ENCODE assay signal across 28 mouse cellular contexts in genomic region chrX:12009046-12009445, GRCm38 (mm10).
A peak's percentile ranks its signal among the peaks of the same experiment; 100 is the strongest.
DNase-seq lines count a peak whose midpoint lies in the region; ATAC-seq lines count a peak whose summit lies in the region.
"Had no signal": no experiment of that assay in that cellular context is flagged by ENCODE, and none has a peak within 500 bp of the region (broad histone marks: within the 10 kb centered on the region; RNA-seq: fewer than 3 reads in every experiment).

No protein-coding gene starts in this region.

- no peaks in the 10 kb centered on the region; the same call in 1 of the 2 replicates for H3K27me3 ChIP-seq in forebrain, embryonic 14.5 days (replicated peaks; ENCODE audit: control insufficient read depth, insufficient read depth, low read length)
- H3K27me3 ChIP-seq in forebrain, embryonic 16.5 days (replicated peaks; ENCODE audit: control insufficient read depth, insufficient read depth, low read length) = peaks cover 5% of the 10 kb centered on the region; the same call in 1 of the 2 replicates

- H3K36me3 ChIP-seq in forebrain, embryonic 14.5 days (ENCODE audit: control insufficient read depth, insufficient read depth, low read length) = no peaks in the 10 kb centered on the region
- H3K36me3 ChIP-seq in forebrain, embryonic 16.5 days (ENCODE audit: control insufficient read depth, insufficient read depth) = no peaks in the 10 kb centered on the region
- H3K36me3 ChIP-seq: embryonic facial prominence, embryonic 12.5 days; hindbrain, embryonic 10.5 days; intestine, embryonic 15.5 days; liver, embryonic 12.5 days; midbrain, embryonic 13.5 days; neural tube, embryonic 15.5 days had no signal

- no peaks in the 10 kb centered on the region for H3K9me3 ChIP-seq in forebrain, embryonic 14.5 days (replicated peaks; ENCODE audit: control insufficient read depth, low read length)
- H3K9me3 ChIP-seq in forebrain, embryonic 16.5 days (ENCODE audit: control insufficient read depth, low read length) = no peaks in the 10 kb centered on the region
- H3K9me3 ChIP-seq: embryonic facial prominence, embryonic 12.5 days; hindbrain, embryonic 10.5 days; intestine, embryonic 15.5 days; liver, embryonic 12.5 days; midbrain, embryonic 13.5 days; neural tube, embryonic 15.5 days had no signal

- no peak for ATAC-seq in forebrain, embryonic 14.5 days
- ATAC-seq in forebrain, embryonic 16.5 days = no peak
- ATAC-seq: hindbrain, embryonic 16.5 days; intestine, embryonic 15.5 days; liver, embryonic 12.5 days; liver, postnatal 0 days; lung, postnatal 0 days; midbrain, embryonic 13.5 days had no signal

- H3K27ac ChIP-seq in forebrain, embryonic 14.5 days (ENCODE audit: low read depth, low read length) = no peak overlapping the region
- H3K27ac ChIP-seq in forebrain, embryonic 16.5 days (ENCODE audit: low read length) = no peak overlapping the region; the same call in 1 of the 2 replicates
- H3K27ac ChIP-seq: embryonic facial prominence, embryonic 12.5 days; hindbrain, embryonic 10.5 days; intestine, embryonic 15.5 days; liver, embryonic 12.5 days; macrophage; neural tube, embryonic 15.5 days had no signal

- H3K4me2 ChIP-seq in forebrain, embryonic 14.5 days (ENCODE audit: low read length) = no peak overlapping the region
- H3K4me2 ChIP-seq in forebrain, embryonic 16.5 days (ENCODE audit: low read length) = no peak overlapping the region
- H3K4me2 ChIP-seq: embryonic facial prominence, embryonic 12.5 days; intestine, embryonic 15.5 days; liver, embryonic 12.5 days; midbrain, embryonic 13.5 days; neural tube, embryonic 15.5 days had no signal

- WGBS in forebrain, embryonic 14.5 days = 30% methylated on average over 3 of the region's 3 CpGs
- WGBS in forebrain, embryonic 16.5 days = 39% methylated on average over 3 of the region's 3 CpGs

- no peak overlapping the region for H3K9ac ChIP-seq in forebrain, embryonic 14.5 days (ENCODE audit: low read length)
- no peak overlapping the region for H3K9ac ChIP-seq in forebrain, embryonic 16.5 days (replicated peaks; ENCODE audit: low read depth, low read length)
- H3K9ac ChIP-seq: embryonic facial prominence, embryonic 12.5 days; intestine, embryonic 15.5 days; liver, embryonic 12.5 days; liver, postnatal 0 days; midbrain, embryonic 13.5 days; neural tube, embryonic 15.5 days had no signal

- peaks cover 8% of the 10 kb centered on the region for H3K4me1 ChIP-seq in forebrain, embryonic 14.5 days (ENCODE audit: control insufficient read depth, insufficient read depth, low read length)
- peaks cover 33% of the 10 kb centered on the region for H3K4me1 ChIP-seq in forebrain, embryonic 16.5 days (replicated peaks; ENCODE audit: control insufficient read depth, insufficient read depth, low read length)

- H3K4me3 ChIP-seq in forebrain, embryonic 14.5 days (ENCODE audit: low read depth, low read length) = no peak overlapping the region
- H3K4me3 ChIP-seq in forebrain, embryonic 16.5 days (replicated peaks; ENCODE audit: low read length) = no peak overlapping the region
- H3K4me3 ChIP-seq: embryonic facial prominence, embryonic 12.5 days; hindbrain, embryonic 10.5 days; intestine, embryonic 15.5 days; liver, embryonic 12.5 days; midbrain, embryonic 13.5 days; neural tube, embryonic 15.5 days had no signal

- DNase-seq in forebrain, embryonic 14.5 days (ENCODE audit: low spot score) = peak; percentile 56
- DNase-seq in kidney, postnatal 4 days = peak; percentile 16 to 48
- DNase-seq in kidney, adult 11 months = no peak
- DNase-seq in testis, postnatal 10 days (ENCODE audit: low spot score) = peak; percentile 38
- DNase-seq in testis, postnatal 14 days (ENCODE audit: low spot score) = no peak
- DNase-seq in ovary, postnatal 14 days (ENCODE audit: low spot score) = no peak
- DNase-seq: adrenal gland, postnatal 14 days; B cell, adult 2 months; cerebellum, adult 2 months; embryo, embryonic 11 days; gastrocnemius, postnatal 10 days; heart, postnatal 14 days; kidney, adult 9 months; kidney, postnatal 25 days; layer of hippocampus, postnatal 36 days; left cerebral cortex, postnatal 4 days; liver, postnatal 0 days; thymus, postnatal 14 days had no signal

Comparison
In these comparisons a context has a peak if more than half of its experiments do, and no peak if none do; other contexts are left out.
1. DNase-seq: peak in forebrain, embryonic 14.5 days (single experiment), kidney, postnatal 4 days (2 of 2) and testis, postnatal 10 days (single experiment); none in kidney, adult 11 months (single experiment), testis, postnatal 14 days (single experiment) and ovary, postnatal 14 days (single experiment).